Mouse (Mus musculus) limb, embryonic 14.5 days (tissue): ENCODE results near the gene Cyp2w1. TPM values are rescaled to one million over a fixed set of nuclear protein-coding genes. Genes with fewer than 3 reads are reported as not detected.

Source experiments
- ATAC-seq: fragments of 200-750 bp; cut with Nextera tagmentation; 2 replicates; pipeline ENCODE4 v1.8.0; 2017; ENCODE audit warnings: low read depth, moderate number of reproducible peaks, moderate TSS enrichment; ENCODE audit not compliant: low FRiP score
- DNase-seq: peaks from one replicate; pipeline ENCODE4 v3.0.0-alpha.2; 2015; ENCODE audit warnings: low spot score
- H3K27ac ChIP-seq: fragments of 300-500 bp; sonication (generic); replicated peaks from 2 replicates; pipeline ENCODE4 v1.5.1; 2014; ENCODE audit warnings: low read depth, mild to moderate bottlenecking, low read length, moderate library complexity, mixed read lengths
- H3K27me3 ChIP-seq: fragments of 300-500 bp; sonication (generic); 2 replicates; pipeline ENCODE4 v1.6.1; 2014; ENCODE audit warnings: low read length, mixed read lengths; ENCODE audit not compliant: control insufficient read depth, insufficient read depth
- H3K36me3 ChIP-seq: fragments of 300-500 bp; sonication (generic); 2 replicates; pipeline ENCODE4 v1.6.1; 2014; ENCODE audit warnings: mild to moderate bottlenecking, low read length, moderate library complexity, mixed read lengths; ENCODE audit not compliant: control insufficient read depth, insufficient read depth
- H3K4me1 ChIP-seq: fragments of 300-500 bp; sonication (generic); 2 replicates; pipeline ENCODE4 v1.6.1; 2014; ENCODE audit warnings: antibody characterized with exemption, low read length, mixed read lengths; ENCODE audit not compliant: control insufficient read depth, insufficient read depth
- H3K4me2 ChIP-seq: fragments of 300-500 bp; sonication (generic); replicated peaks from 2 replicates; pipeline ENCODE4 v1.6.1; 2014; ENCODE audit warnings: low read depth, mild to moderate bottlenecking, low read length, moderate library complexity; ENCODE audit not compliant: severe bottlenecking
- H3K4me3 ChIP-seq: fragments of 300-500 bp; sonication (generic); replicated peaks from 2 replicates; pipeline ENCODE4 v1.5.1; 2014; ENCODE audit warnings: low read length
- H3K9ac ChIP-seq: fragments of 300-500 bp; sonication (generic); 2 replicates; pipeline ENCODE4 v1.6.1; 2014; ENCODE audit warnings: mild to moderate bottlenecking, low read depth, low read length, moderate library complexity; ENCODE audit not compliant: severe bottlenecking
- H3K9me3 ChIP-seq: fragments of 300-500 bp; sonication (generic); 2 replicates; pipeline ENCODE4 v1.6.1; 2016; ENCODE audit warnings: low read length; ENCODE audit not compliant: control insufficient read depth
- POLR2A ChIP-seq: fragments of 200-500 bp; IDR thresholded peaks from 2 replicates; pipeline ENCODE4 v1.8.0; 2012; ENCODE audit warnings: inconsistent platforms, mild to moderate bottlenecking, moderate library complexity, borderline replicate concordance; ENCODE audit not compliant: insufficient read depth, insufficient read length; ENCODE audit errors: extremely low read depth
- WGBS: fragments of 180-500 bp; shearing (Covaris S2); extraction: QIAGEN DNeasy Blood & Tissue Kit; methylation state at CpG from one replicate; pipeline ENCODE4 v1.1.7; 2014; 5-methylcytosine and 5-hydroxymethylcytosine counted together
- polyA plus RNA-seq, 2 experiments: library from polyadenylated mRNA; depleted of rRNA in 1 of 2; stranded (reverse) in 1 of 2; unstranded in 1 of 2; fragments of >200 nt; fragmentation: Nextera tagmentation in 1 of 2; extraction: Ambion mirVana in 1 of 2; gene quantifications; 2 replicates each; pipeline versions ENCODE4 v1.2.1 to v1.2.3; 2012 to 2014

The Cyp2w1 gene
- polyA plus RNA-seq, 2 experiments = 19.6 to 29.3 TPM

DNA sequence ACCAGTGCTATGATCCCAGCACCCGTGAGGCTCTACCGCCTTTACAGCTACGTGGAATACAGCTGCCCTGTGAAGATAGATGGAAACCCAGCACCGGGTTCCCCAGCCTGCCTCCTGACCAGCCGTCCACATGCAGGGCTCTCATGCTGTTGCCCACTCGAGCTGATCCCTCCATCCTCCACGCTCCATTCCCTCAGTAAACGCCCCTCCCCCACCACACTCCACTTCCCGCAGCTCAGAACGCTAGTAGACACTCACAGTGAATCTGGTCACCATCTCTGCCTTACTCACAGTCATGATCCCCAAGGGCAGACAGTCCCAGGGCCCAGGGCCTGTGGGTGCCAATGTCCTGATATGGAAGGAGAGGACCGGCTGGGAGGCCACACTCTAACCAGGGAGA, 13.5 kb upstream of the Cyp2w1 start:
- 88% methylated on average over 11 of the region's 11 CpGs for WGBS
- ATAC-seq = no peak

DNA sequence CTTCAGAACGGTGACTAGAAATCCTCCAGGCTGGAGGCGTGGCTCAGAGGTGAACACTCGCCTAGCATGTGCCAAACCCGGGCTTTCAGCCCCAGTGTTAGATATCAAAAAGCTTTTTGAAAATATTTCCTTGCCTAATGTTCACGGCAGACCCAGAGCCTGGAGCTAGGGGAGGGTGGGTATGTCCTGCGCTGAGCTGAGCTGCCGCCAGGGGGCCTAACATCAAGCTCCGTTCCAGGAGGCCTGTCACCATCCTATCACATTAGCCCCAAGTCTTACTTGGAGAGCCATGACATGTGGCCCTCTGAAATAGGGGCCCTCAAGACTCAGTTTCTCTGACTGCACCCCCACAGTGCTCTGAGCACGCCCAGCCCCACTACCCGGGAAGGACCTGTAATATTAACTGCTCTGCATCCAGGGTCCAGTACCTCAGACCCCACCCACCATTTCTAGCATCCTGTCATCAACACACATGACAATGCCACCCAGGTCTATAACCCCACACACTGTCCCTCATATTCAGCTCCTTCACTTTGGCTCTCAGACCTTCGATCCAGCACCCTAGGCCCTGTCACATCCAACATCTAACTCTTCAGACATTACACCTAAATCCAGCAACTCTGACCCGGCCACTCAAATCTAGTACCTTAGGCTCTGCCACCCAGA, 8.3 kb upstream of the Cyp2w1 start:
- Histone ChIP-seq H3K27ac (0 out of 2 replicates have a peak overlapping the region, but pooled peaks have one; percentile 55), H3K36me3 (peaks cover 35% of the 10 kb centered on the region), H3K4me3 (peak overlapping the region; percentile 83), H3K9ac (peak overlapping the region; percentile 86), H3K27me3 (no peaks in the 10 kb centered on the region), H3K9me3 (no peaks in the 10 kb centered on the region), H3K4me1 (0 out of 2 replicates have a peak, but pooled peaks cover 7% of the 10 kb centered on the region), H3K4me2 (peak overlapping the region; percentile 93)
- TF ChIP-seq POLR2A = no peak
- WGBS = 6% methylated on average over 12 of the region's 12 CpGs
- ATAC-seq (peak; percentile 72), DNase-seq (peak; percentile 81)

More for the DNA sequence above, 13.5 kb upstream of the Cyp2w1 start:
- Histone ChIP-seq H3K27ac (no peak overlapping the region), H3K4me2 (no peak overlapping the region), H3K27me3 (no peaks in the 10 kb centered on the region), H3K9me3 (no peaks in the 10 kb centered on the region), H3K4me1 (0 out of 2 replicates have a peak, but pooled peaks cover 5% of the 10 kb centered on the region), H3K4me3 (no peak overlapping the region), H3K36me3 (peaks cover 73% of the 10 kb centered on the region), H3K9ac (no peak overlapping the region)
- no peak for DNase-seq
- TF ChIP-seq POLR2A = no peak

DNA sequence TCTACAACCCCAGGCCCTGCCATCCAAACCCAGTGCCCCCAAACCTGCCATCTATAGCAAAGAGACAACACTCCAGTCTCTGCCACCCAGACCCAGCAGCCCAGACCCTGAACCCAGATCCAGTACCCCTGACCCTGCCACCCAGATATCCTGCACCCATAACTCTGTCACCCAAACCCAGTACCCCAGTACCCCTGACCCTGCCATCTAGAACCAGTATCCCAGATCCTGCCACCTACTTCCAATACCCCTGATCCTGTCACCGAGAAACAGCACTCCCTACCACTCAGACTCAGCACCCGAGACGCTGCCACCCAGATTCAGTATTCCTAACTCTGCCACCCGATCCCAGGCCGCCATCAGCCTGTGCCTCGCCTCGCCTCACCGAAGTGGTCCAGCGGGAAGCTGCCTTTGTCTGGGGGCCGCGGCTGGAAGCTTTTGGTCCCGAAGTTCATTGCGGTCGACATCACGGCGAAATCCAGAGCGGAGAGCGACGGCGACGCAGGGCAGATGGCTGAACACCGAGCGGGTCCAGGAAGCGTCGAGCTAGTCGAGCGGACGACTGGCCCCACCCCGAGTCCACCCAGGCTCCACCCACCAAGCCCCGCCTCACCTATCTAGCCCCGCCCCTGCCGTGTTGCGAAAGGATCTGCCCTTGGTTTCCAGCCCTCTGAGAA, 7.6 kb upstream of the Cyp2w1 start:
- H3K27ac ChIP-seq = peak overlapping the region; percentile 55; the same call in 1 of the 2 replicates
- no peak for TF ChIP-seq POLR2A

DNA sequence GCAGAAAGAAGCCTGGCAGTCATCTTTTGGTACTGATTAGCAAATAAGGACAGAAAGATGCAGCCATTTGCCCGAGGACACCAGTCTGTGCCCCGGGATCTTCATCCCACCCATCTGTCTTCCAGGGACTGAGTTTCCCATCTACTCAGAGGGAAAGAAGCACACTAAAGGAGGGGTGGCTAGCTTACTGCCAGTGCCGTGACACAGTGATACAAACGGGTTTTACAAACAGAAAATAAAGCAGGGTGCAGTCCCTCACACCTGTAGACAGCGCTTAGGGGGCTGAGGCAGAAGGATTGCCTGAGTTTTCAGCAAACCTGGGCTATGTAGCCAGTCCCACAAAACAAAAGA, 7.1 kb upstream of the Cyp2w1 start:
- Histone ChIP-seq H3K27ac (0 out of 2 replicates have a peak overlapping the region, but pooled peaks have one; percentile 7), H3K36me3 (peaks cover 24% of the 10 kb centered on the region), H3K9ac (peak overlapping the region; percentile 45), H3K4me2 (peak overlapping the region; percentile 93), H3K4me1 (0 out of 2 replicates have a peak, but pooled peaks cover 7% of the 10 kb centered on the region), H3K27me3 (no peaks in the 10 kb centered on the region), H3K4me3 (peak overlapping the region; percentile 83), H3K9me3 (no peaks in the 10 kb centered on the region)
- TF ChIP-seq POLR2A = no peak
- 9% methylated on average over 5 of the region's 5 CpGs for WGBS
- DNase-seq (no peak), ATAC-seq (0 out of 2 replicates have a peak, but pooled peaks have one; percentile 10)

More for the DNA sequence above, 7.6 kb upstream of the Cyp2w1 start:
- 0 out of 2 replicates have a peak, but pooled peaks cover 7% of the 10 kb centered on the region for H3K4me1 ChIP-seq
- H3K27me3 ChIP-seq = no peaks in the 10 kb centered on the region
- peak overlapping the region; percentile 83 for H3K4me3 ChIP-seq
- DNase-seq (peak; percentile 95), ATAC-seq (peak; percentile 93)
- H3K4me2 ChIP-seq = peak overlapping the region; percentile 93
- peak overlapping the region; percentile 86 for H3K9ac ChIP-seq
- peaks cover 29% of the 10 kb centered on the region for H3K36me3 ChIP-seq
- no peaks in the 10 kb centered on the region for H3K9me3 ChIP-seq
- under 1% methylated on average over 33 of the region's 33 CpGs for WGBS

DNA sequence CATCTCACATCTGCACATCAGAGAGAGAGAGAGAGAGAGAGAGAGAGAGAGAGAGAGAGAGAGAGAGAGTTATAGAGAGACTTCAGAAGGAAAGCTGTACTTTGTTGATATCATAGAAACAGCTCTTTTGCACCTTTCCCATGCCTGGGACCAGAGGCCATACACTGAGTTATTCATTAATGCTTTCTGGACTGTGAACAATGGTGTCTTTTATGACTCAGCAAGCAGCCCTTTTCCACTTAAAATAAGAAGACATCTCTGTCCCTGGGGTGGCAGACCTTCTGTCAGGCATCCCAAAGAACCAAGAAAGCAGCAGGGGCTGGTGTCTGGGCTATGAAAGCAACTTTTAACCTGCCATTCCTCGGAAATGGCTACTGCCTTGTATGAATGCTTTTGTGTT, 5.2 kb upstream of the Cyp2w1 start:
- TF ChIP-seq POLR2A = no peak
- 63% methylated on average over 1 of the region's 1 CpGs for WGBS
- no peak for DNase-seq

More for the DNA sequence above, 5.2 kb upstream of the Cyp2w1 start:
- ATAC-seq = no peak
- no peak overlapping the region for H3K4me3 ChIP-seq
- no peaks in the 10 kb centered on the region for H3K9me3 ChIP-seq
- peaks cover 7% of the 10 kb centered on the region for H3K36me3 ChIP-seq
- no peaks in the 10 kb centered on the region for H3K27me3 ChIP-seq
- H3K4me1 ChIP-seq = peaks cover 14% of the 10 kb centered on the region
- no peak overlapping the region for H3K9ac ChIP-seq
- no peak overlapping the region for H3K27ac ChIP-seq
- no peak overlapping the region for H3K4me2 ChIP-seq
